Mouse (Mus musculus): ENCODE data around the gene Chn2.

Gene Chn2

GRCm38 (mm10) chr6:54039357-54039804, at the start of gene Chn2:
TSS of gene Chn2 (plus strand) at chr6:54039554.
- peak; percentile 38 to 52 for DNase-seq

- no peak for DNase-seq
Observed at GRCm38 (mm10) chr6:53992386-53992785, 47.0 kb upstream of the Chn2 start.

- peak; percentile 9 to 22 for DNase-seq
Observed at GRCm38 (mm10) chr6:53995519-53995918, 43.8 kb upstream of the Chn2 start.

- no peak for DNase-seq
Observed at GRCm38 (mm10) chr6:53996226-53996955, 43.0 kb upstream of the Chn2 start.

GRCm38 (mm10) chr6:54005302-54005701, 34.1 kb upstream of the Chn2 start:
- no peak for DNase-seq

- no peak for DNase-seq
Observed at GRCm38 (mm10) chr6:54008448-54009120, 30.8 kb upstream of the Chn2 start.

- DNase-seq: no peak
Observed at GRCm38 (mm10) chr6:54009293-54009692, 30.1 kb upstream of the Chn2 start.

- DNase-seq: no peak
Observed at GRCm38 (mm10) chr6:54010362-54010761, 29.0 kb upstream of the Chn2 start.

- DNase-seq: no peak
Observed at GRCm38 (mm10) chr6:54012163-54012562, 27.2 kb upstream of the Chn2 start.

- peak; percentile 16 to 58 for DNase-seq
Observed at GRCm38 (mm10) chr6:54018038-54018437, 21.3 kb upstream of the Chn2 start.

GRCm38 (mm10) chr6:54018861-54019260, 20.5 kb upstream of the Chn2 start:
- no peak for DNase-seq

- peak; percentile 75 to 78 for DNase-seq
Observed at GRCm38 (mm10) chr6:54021123-54021789, 18.1 kb upstream of the Chn2 start.

- no peak for DNase-seq
Observed at GRCm38 (mm10) chr6:54023846-54024245, 15.5 kb upstream of the Chn2 start.

- DNase-seq: no peak
Observed at GRCm38 (mm10) chr6:54028706-54029105, 10.6 kb upstream of the Chn2 start.

- DNase-seq: no peak
Observed at GRCm38 (mm10) chr6:54030351-54030750, 9.0 kb upstream of the Chn2 start.

GRCm38 (mm10) chr6:54030776-54031175, 8.6 kb upstream of the Chn2 start:
- DNase-seq: no peak

- DNase-seq: peak; percentile 62 to 82
Observed at GRCm38 (mm10) chr6:54034471-54034870, 4.9 kb upstream of the Chn2 start.

- peak; percentile 74 to 80 for DNase-seq
Observed at GRCm38 (mm10) chr6:54035548-54035947, 3.8 kb upstream of the Chn2 start.

GRCm38 (mm10) chr6:54038866-54039265, 488 bp upstream of the Chn2 start:
- no peak for DNase-seq

GRCm38 (mm10) chr6:54039805-54040447, 572 bp downstream of the Chn2 start:
- DNase-seq: peak; percentile 44 to 66

- DNase-seq: no peak
Observed at GRCm38 (mm10) chr6:54040448-54040844, 1.1 kb downstream of the Chn2 start.

- DNase-seq: no peak
Observed at GRCm38 (mm10) chr6:54041386-54042043, 2.2 kb downstream of the Chn2 start.

- DNase-seq: peak in 1 of 2 experiments; percentile 36
Observed at GRCm38 (mm10) chr6:54042142-54042541, 2.8 kb downstream of the Chn2 start.

Data from kidney, adult 8-10 months (tissue).